Mouse (Mus musculus) myocyte (in vitro differentiated cells): ENCODE measurements at regions not wholly inside any gene's neighbourhood (a gene's known extent, or its start where the extent isn't known, plus 50 kb on each side); places are given as distances from the start of the nearest gene placed in this dataset.

Experiments
- E2F4 ChIP-seq: IDR thresholded peaks from one replicate; pipeline ENCODE4 v1.6.1; 2011; ENCODE audit warnings: mild to moderate bottlenecking, control low read depth, moderate library complexity; ENCODE audit not compliant: insufficient read depth
- MAX ChIP-seq: IDR thresholded peaks from one replicate; pipeline ENCODE4 v1.6.1; 2011; ENCODE audit warnings: low read depth, mild to moderate bottlenecking, control low read depth
- MYOD1 ChIP-seq, 3 experiments: IDR thresholded peaks; one replicate each; pipeline ENCODE4 v1.6.1; 2011; ENCODE audit warnings: control low read depth in 2 of 3, low read depth in 2 of 3, mild to moderate bottlenecking in 2 of 3, moderate library complexity in 1 of 3; ENCODE audit not compliant: insufficient read length in 2 of 3, control insufficient read depth in 1 of 3
- MYOG ChIP-seq, 3 experiments: IDR thresholded peaks; one replicate each; pipeline ENCODE4 v1.6.1; 2011; ENCODE audit warnings: control low read depth in 2 of 3, low read depth in 2 of 3, mild to moderate bottlenecking in 2 of 3; ENCODE audit not compliant: insufficient read length in 2 of 3, control insufficient read depth in 1 of 3, insufficient read depth in 1 of 3
- POLR2A ChIP-seq: IDR thresholded peaks from one replicate; pipeline ENCODE4 v1.6.1; 2011; ENCODE audit warnings: low read depth, mild to moderate bottlenecking, control low read depth, moderate library complexity; ENCODE audit not compliant: insufficient read length
- POLR2AphosphoS2 ChIP-seq: IDR thresholded peaks from one replicate; pipeline ENCODE4 v1.6.1; 2011; ENCODE audit warnings: low read depth, control low read depth; ENCODE audit not compliant: insufficient read length
- REST ChIP-seq: IDR thresholded peaks from one replicate; pipeline ENCODE4 v1.6.1; 2011; ENCODE audit warnings: mild to moderate bottlenecking, control low read depth, moderate library complexity; ENCODE audit not compliant: insufficient read depth, insufficient read length
- TCF12 ChIP-seq: IDR thresholded peaks from one replicate; pipeline ENCODE4 v1.6.1; 2011; ENCODE audit warnings: mild to moderate bottlenecking, control low read depth; ENCODE audit not compliant: poor library complexity, insufficient read depth, severe bottlenecking
- USF1 ChIP-seq: IDR thresholded peaks from one replicate; pipeline ENCODE4 v1.6.1; 2011; ENCODE audit warnings: low read depth, mild to moderate bottlenecking, control low read depth, moderate library complexity

- TF ChIP-seq POLR2A (no peak), POLR2AphosphoS2 (no peak), MYOD1 (IDR thresholded peaks at IDR 0.05; ENCODE audit: control insufficient read depth in 1 of 3, insufficient read length in 2 of 3, low read depth in 2 of 3) (no peak), MAX (no peak), REST (no peak), E2F4 (no peak), MYOG (IDR thresholded peaks at IDR 0.05; ENCODE audit: control insufficient read depth in 1 of 3, insufficient read depth in 1 of 3, insufficient read length in 2 of 3, low read depth in 2 of 3) (no peak), USF1 (no peak), TCF12 (no peak)
These were observed 381.8 kb upstream of the Prickle1 start for GRCm38 (mm10) chr15:93977494-93977893.
